Mouse (Mus musculus): ENCODE measurements around the gene Large1. TPM values are rescaled to one million over a fixed set of nuclear protein-coding genes. Genes with fewer than 3 reads are reported as not detected.
A peak's percentile ranks its signal among the peaks of the same experiment; 100 is the strongest.
"Not testable (repeated sequence)": the region's sequence is repeated elsewhere in the genome, so short reads cannot be mapped to it uniquely, and the experiment has no call there.

Gene Large1
- total RNA-seq (2021), result 21.3 and 24.0 TPM in 2 replicates
- long read RNA-seq, experiment 1, partial matches to known transcripts, result 7 of 10 reads
- long read RNA-seq, experiment 1, other reads (novel, unspliced or antisense), result 1 of 10 reads
- long read RNA-seq, experiment 2, partial matches to known transcripts, result 2 of 3 reads
- long read RNA-seq, experiment 2, other reads (novel, unspliced or antisense), result 1 of 3 reads

GRCm38 (mm10) chr8:73353108-73353793 lies at the start of gene Large1:
TSS of gene Large1 (minus strand) at chr8:73353540.
- peak; percentile 99 for DNase-seq

DNA sequence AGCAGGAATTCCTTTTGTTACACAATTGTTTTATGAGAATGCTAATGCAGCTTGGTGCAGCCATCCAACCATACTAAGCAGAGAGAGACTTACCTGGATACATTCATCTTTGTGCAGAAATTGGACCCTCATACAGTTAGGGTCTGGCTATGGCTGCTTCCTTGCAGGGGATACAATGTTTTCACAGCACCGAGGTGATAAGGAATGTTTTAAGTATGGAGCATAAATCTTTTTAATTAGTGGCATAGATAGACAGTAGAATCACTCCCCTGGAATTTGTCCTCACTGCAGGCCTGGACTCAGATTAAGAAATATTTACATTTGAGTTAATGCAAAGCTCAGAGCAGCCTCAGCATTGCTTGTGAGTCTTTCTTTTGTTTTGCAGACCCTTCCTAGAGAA lies 47.0 kb upstream of the Large1 start:
- no peak for DNase-seq

- DNase-seq, result peak; percentile 13
Observed at GRCm38 (mm10) chr8:73373001-73373400, 19.7 kb upstream of the Large1 start.

- peak; percentile 67 for DNase-seq
Observed at GRCm38 (mm10) chr8:73355979-73356378, 2.6 kb upstream of the Large1 start.

DNA sequence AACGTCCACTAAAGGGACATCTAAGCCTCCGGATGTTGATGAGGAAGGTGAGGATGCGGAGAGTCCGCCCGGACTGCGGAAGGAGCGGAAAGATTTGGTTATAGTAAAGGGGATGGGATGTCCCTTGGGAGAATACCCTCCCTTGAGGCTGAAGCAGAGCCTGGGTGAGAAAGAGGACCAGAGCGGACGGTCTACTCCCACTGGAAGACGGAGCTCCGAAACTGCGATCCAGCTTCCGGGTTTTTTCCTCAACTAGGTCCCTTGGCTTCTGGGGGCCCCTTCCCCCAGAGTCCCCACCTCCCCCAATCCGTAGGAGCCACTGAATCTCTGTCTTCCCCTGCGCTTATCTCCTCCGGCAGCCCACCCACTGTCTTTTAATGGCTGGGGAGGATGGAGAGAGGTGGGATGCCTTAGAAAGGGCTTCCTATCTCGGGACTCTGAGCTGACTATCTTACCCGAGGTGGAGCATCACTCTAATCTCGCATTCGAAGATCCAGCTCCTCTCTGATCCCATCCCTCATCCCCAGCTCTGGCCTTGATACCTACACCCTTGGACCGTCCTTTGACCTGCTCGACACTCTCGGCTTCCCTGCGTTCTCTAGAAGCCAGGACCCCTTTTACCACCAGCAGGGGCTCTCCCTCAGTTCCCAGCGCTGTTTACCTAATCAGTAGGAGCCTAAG lies 1.0 kb upstream of the Large1 start:
- peak; percentile 54 for DNase-seq

DNA sequence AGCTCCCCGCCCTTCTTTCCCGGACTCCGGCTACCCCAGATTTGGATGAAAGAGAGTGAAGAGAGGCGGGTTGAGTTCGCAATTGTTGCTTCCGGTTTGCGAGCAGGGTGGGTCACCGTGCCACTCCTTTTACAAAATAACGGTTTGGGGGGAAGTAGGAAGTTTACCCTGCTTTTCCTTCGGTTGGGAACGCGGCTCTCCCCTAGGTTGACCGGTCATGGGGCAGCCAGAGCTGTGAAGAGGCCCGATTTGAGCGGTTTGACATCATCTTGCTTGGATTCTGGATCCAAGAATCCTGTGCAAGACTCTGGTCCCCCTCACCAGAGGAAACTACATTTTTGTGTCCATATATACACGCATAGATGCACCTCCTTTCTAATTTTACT lies 447 bp upstream of the Large1 start:
- no peak for DNase-seq

- DNase-seq, result peak; percentile 60
Observed at GRCm38 (mm10) chr8:73352301-73353107, 836 bp downstream of the Large1 start.

- DNase-seq, result peak; percentile 24
Observed at GRCm38 (mm10) chr8:73350366-73350765, 3.0 kb downstream of the Large1 start.

GRCm38 (mm10) chr8:73342761-73343395 lies 10.5 kb downstream of the Large1 start:
- DNase-seq, result peak; percentile 34

DNA sequence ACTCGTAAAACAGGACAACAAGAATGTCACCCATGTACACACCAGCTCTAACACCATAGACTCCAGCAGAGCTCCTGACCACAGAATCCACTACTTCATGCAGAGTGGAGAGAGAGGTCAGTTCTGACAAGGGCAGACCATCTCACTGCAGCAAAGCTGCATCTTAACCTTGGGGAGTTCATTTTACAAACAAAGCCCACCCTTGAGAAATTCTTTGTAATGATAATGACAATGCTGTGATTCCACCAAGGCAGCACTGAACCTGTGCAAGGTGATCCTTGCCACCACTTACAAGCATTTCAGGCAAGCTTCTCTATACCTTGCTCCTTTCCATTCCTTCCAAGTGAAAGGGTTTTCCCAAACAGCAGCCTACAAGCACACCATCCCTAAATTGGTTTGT lies 16.5 kb downstream of the Large1 start:
- no peak for DNase-seq

GRCm38 (mm10) chr8:73329131-73329530 lies 24.2 kb downstream of the Large1 start:
- DNase-seq, result no peak

DNA sequence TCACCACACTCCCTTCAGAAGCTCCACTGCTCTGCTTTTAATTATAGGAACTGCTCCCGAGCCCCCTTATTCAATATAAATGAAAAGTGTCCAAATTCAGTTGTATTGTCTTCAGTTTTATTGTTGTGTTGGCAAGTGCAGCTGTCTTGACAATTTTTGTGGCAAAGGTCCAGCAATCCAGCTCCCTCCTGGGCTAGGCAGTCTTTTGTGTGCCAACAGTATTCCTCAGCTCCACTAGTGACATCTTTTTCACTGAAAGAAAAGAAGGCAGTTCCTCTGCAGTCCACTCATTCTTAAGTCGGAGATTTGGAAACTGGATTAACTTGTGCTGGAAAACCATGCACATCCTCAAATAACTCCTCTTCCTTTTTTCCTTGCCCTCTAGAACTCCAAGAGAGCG lies 25.3 kb downstream of the Large1 start:
- DNase-seq, result no peak

- DNase-seq, result peak; percentile 64
Observed at GRCm38 (mm10) chr8:73324667-73325066, 28.7 kb downstream of the Large1 start.

DNA sequence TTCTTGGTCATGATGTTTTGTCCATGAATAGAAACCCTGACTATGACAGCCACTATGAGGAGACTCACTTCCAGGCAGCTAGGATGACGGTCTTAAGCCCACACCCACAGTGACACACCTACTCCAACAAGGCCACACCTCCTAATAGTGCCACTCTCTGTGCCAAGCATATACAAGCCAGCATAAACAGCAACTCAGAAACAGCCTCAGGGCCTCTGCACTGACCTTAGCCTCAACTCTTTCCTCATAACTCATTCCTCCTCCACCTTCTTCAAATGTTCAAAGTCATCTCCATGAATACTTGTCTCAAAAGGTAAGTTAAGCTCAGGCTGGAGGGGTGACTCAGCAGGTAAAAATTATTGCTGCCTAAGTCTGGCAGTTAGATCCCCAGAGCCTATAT lies 29.7 kb downstream of the Large1 start:
- no peak for DNase-seq

- not testable (repeated sequence) for DNase-seq
Observed at GRCm38 (mm10) chr8:73319500-73319899, 33.8 kb downstream of the Large1 start.

DNA sequence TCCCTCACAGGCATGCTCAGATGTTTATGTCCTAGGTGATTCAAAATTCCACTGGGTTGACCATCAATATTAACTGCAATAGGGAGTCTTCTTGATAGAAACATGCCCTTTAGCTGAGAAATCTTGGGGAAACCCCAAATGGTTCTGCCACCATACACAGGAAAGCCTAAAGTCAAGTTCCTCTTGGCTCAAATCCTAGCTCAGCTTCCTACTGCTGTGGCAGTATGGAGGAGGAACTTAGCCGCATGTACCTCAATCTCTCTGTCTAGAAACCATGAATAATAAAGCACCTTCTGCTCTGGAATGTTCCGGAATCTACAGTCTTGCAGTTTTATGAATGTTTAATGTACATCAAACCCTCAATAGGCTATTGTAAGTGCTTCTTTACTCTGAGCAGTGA lies 39.4 kb downstream of the Large1 start:
- no peak for DNase-seq

- no peak for DNase-seq
Observed at GRCm38 (mm10) chr8:73312714-73313607, 40.4 kb downstream of the Large1 start.

GRCm38 (mm10) chr8:73310471-73310870 lies 42.9 kb downstream of the Large1 start:
- no peak for DNase-seq

DNA sequence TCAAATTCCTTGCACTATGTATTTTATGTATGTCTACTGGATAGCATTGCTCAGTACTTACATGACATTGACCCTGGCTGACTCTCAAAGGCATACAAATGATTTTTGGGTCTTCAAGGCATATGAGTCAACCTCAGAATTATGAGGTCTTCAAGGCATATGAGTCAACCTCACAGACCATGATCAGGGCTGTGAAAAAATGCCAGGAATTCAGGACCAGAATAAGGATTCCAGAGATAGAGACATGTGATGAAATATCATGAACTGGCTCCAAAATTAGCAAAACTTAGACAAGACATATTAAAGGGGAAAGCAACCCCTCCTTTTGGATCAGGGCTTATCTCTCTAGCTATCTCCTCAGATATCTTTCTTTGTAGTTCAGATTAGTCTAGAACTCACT lies 43.3 kb downstream of the Large1 start:
- DNase-seq, result no peak

DNA sequence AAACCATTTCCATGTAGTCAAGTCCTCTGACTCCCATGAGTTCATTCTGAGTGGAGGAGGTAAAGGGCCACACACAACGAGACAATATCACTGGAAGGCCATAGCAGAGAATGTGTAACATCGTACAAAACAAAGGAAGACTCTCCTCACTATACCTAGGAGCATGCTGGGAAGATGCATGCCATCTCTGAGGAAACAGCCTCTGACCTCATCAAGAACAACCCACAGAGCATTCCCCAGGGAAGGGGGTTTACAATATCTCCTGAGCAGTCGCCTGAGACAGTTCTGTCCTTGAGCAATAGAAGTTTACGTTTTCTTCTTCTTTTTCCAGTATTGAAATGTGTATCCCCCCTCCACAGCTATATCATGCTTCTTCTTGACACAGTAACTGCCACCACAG lies 49.4 kb downstream of the Large1 start:
- no peak for DNase-seq

DNA sequence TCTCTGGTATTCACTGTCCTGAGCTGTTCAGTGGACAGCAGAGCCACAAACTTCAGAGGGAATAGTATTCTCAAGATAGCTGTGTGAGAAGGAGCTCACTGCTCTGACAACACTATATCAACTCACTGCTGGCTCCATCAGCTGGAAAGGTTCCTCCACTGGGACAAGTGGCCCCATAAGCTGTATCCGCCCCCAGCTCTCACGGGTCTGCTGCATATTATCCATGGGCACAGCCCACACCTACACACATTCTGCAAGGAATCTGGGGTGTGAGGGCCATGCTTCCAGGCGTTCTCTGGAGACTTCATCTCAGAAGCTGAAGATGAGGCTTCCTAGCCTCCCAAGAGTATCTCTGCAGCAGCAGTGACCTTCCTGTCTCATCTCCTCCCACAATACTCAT lies 50.4 kb downstream of the Large1 start:
- no peak for DNase-seq
